Comparison of ENCODE assay signal across 8 mouse cellular contexts in the genomic region with DNA sequence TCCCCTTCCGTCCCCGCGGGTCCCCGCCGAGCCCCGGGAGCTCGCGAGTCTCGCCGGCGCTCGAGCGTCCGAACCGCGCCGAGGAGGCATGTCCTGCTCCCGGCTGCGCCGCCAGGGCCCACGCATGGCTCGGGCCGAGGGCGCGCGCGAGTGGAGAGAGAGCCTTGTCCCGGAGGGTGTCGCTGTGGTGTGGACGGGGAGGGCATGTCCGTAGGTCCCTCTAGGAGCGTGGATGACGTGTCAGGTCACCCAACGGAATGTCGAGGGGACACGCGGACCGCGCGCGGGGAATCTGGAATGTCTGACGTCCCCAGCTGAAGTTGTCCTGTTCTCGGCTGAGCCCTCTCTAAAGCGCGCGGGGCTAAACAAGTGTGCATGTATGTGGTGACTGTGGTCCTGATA. TPM values are rescaled to one million over a fixed set of nuclear protein-coding genes. Genes with fewer than 3 reads are reported as not detected.
DNase-seq lines count a peak whose midpoint lies in the region.

No protein-coding gene starts in this region.

- H3K9me3 ChIP-seq in hindbrain, embryonic 10.5 days: no peaks in the 10 kb centered on the region

- H3K36me3 ChIP-seq in hindbrain, embryonic 10.5 days: peaks cover 12% of the 10 kb centered on the region; the same call in 1 of the 2 replicates

- under 1% methylated on average over 46 of the region's 46 CpGs for WGBS in hindbrain, embryonic 10.5 days

- peak overlapping the region; percentile 83 for H3K4me3 ChIP-seq in hindbrain, embryonic 10.5 days

- H3K27me3 ChIP-seq in hindbrain, embryonic 10.5 days (ENCODE audit: insufficient read depth, poor library complexity, severe bottlenecking): peaks cover 10% of the 10 kb centered on the region; the same call in 1 of the 2 replicates

- H3K27ac ChIP-seq in hindbrain, embryonic 10.5 days: peak overlapping the region; percentile 96

- DNase-seq in MEL-GATA-1-ER (ENCODE audit: extremely low read depth, low read depth): peak; percentile 41
- peak; percentile 76 for DNase-seq in cerebellum, adult 8-10 months
- DNase-seq in forelimb bud, embryonic 11.5 days (ENCODE audit: low read depth, low spot score): peak; percentile 50
- peak; percentile 66 for DNase-seq in hindbrain, embryonic 10.5 days (ENCODE audit: low spot score)
- DNase-seq in layer of hippocampus, postnatal 25 days (ENCODE audit: extremely low spot score in 1 of 2, low spot score in 1 of 2): peak; percentile 41 to 57
- peak; percentile 80 for DNase-seq in lung, postnatal 25 days (ENCODE audit: low spot score)
- peak; percentile 74 for DNase-seq in retina, embryonic 14.5 days (ENCODE audit: low spot score)
- DNase-seq in thymus, postnatal 4 days: peak; percentile 78

- peaks cover 19% of the 10 kb centered on the region for H3K4me1 ChIP-seq in hindbrain, embryonic 10.5 days (replicated peaks)

RNA-seq across cellular contexts. Expression of gene St7, which starts 1.8 kb away (rescaled TPM):
- 22.8 and 34.8 TPM in 2 replicates for polyA plus RNA-seq in hindbrain, embryonic 10.5 days (2016; fragmentation: Nextera tagmentation; extraction: Ambion mirVana)
- total RNA-seq in layer of hippocampus, postnatal 25 days (2021): 10 to 100 TPM; 38.9 to 50.3 TPM

RNA-seq across cellular contexts. Expression of gene Capza2, which starts 58.5 kb away (rescaled TPM):
- 172 and 213 TPM in 2 replicates for polyA plus RNA-seq in hindbrain, embryonic 10.5 days (2016; fragmentation: Nextera tagmentation; extraction: Ambion mirVana)
- 100 to 1,000 TPM; 314 to 316 TPM for total RNA-seq in layer of hippocampus, postnatal 25 days (2021)

Comparison
In these comparisons a context has a peak if more than half of its experiments do, and no peak if none do; other contexts are left out.
1. Peak in every context shown above with its lines: DNase-seq, H3K4me3 ChIP-seq and H3K27ac ChIP-seq.